Mouse (Mus musculus): ENCODE measurements at regions not wholly inside any gene's neighbourhood (a gene's known extent, or its start where the extent isn't known, plus 50 kb on each side); places are given as distances from the start of the nearest gene placed in this dataset.
"Not testable (repeated sequence)": the region's sequence is repeated elsewhere in the genome, so short reads cannot be mapped to it uniquely, and the experiment has no call there.

- intact Hi-C loops (cut with DNase I) = no loop called here
- no peak for DNase-seq (ENCODE audit: low spot score in 2 of 2)
Measured at GRCm38 (mm10) chr13:73019181-73019580, 241.1 kb upstream of the Irx4 start.

- intact Hi-C loops (cut with DNase I) = no loop called here
- DNase-seq (ENCODE audit: low spot score in 2 of 2) = no peak
Measured at GRCm38 (mm10) chr13:73031217-73031616, 229.1 kb upstream of the Irx4 start.

GRCm38 (mm10) chr13:73033055-73033454 lies 227.2 kb upstream of the Irx4 start:
- intact Hi-C loops (cut with DNase I) = no loop called here

DNA sequence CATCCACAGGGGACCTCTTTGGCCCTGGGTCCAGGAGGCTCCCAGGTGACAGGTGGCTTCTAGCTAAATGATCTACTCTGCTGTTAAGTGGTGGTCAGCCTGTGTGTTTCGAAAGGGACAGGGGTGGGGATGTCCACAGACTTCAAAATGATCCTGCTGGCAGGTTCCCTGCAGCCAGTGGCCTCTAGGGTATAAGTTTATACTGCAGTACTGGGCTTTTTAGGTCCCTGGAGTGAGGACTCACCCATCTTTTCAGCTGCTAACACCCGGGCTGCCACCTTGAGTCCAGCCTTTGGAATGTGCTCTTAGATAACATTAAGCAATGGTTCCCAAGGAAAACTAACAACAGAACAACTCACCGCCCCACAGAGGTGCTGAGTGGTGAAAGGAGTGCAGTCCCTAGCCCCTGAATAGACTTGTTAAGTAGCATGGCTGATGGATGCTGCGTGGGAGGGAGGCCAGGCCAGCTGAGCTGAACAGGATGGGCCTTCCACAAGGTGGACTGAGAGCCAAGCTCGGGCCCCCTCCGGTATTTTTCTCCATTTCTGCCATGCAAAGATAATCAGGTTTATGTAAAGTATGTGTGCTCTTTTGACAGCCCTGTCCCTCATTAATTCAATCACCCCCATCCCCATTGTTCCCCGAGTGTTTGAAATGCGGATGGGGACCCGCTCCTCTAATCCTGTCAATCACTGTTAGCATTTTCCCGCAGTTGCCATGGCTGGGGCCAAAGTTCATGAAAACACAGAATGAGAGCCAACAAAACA lies 226.0 kb upstream of the Irx4 start:
- DNase-seq (ENCODE audit: low spot score in 2 of 2) = peak; percentile 15 to 23
- intact Hi-C loops (cut with DNase I) = no loop called here

More at GRCm38 (mm10) chr13:73033055-73033454, 227.2 kb upstream of the Irx4 start:
- DNase-seq (ENCODE audit: low spot score in 2 of 2) = peak; percentile 33 to 57

DNA sequence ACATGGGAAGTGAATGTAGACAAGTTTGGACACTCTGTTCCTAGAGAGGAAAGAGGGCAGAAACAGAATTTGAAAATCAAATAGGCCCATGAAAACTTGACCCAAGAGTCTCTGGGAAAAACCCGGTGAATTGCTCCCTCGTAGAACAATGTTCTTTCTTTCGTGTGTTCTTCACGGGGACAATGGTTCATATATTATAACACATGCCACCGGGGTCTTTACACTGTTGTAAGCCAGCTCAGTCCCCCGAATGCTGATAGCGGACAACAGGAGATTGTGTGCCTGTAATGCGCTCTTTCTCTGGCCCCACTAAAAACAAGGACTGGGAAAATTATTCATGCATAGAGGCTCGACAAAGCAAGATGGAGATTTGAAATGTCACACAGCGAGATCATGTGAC lies 225.4 kb upstream of the Irx4 start:
- no peak for DNase-seq (ENCODE audit: low spot score in 2 of 2)
- intact Hi-C loops (cut with DNase I) = no loop called here

DNA sequence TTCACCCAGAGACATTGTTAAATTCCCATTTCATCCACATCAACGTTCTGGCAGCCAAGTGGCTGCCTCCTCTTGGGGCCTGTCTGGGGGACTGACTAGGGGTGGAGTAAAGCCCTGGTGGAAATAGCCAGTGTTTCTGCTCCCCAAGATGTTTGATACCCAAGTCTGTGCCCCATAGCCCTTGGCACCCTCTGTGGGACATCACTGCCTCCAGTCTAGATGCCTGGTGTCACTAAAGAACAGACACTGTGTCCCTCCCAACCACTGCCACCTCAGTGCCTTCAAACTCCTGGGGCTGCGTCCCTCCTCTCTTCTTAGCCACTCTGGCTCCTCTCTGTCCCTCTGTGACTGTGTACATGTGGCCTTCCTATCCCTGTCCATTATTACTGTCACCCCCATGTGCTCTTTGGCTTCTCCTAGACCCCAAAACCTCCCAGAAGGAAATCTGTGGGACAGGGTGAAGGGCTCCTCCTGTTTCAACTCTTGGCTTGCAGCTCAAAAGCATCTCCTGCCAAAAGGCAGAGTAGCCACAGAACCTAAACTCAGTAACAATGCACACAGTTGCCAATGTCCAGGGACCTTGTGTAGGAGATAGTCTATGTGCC lies 224.8 kb upstream of the Irx4 start:
- no peak for DNase-seq (ENCODE audit: low spot score in 2 of 2)
- intact Hi-C loops (cut with DNase I) = no loop called here

GRCm38 (mm10) chr13:73039731-73040130 lies 220.5 kb upstream of the Irx4 start:
- intact Hi-C loops (cut with DNase I) = no loop called here
- no peak for DNase-seq (ENCODE audit: low spot score in 2 of 2)

DNA sequence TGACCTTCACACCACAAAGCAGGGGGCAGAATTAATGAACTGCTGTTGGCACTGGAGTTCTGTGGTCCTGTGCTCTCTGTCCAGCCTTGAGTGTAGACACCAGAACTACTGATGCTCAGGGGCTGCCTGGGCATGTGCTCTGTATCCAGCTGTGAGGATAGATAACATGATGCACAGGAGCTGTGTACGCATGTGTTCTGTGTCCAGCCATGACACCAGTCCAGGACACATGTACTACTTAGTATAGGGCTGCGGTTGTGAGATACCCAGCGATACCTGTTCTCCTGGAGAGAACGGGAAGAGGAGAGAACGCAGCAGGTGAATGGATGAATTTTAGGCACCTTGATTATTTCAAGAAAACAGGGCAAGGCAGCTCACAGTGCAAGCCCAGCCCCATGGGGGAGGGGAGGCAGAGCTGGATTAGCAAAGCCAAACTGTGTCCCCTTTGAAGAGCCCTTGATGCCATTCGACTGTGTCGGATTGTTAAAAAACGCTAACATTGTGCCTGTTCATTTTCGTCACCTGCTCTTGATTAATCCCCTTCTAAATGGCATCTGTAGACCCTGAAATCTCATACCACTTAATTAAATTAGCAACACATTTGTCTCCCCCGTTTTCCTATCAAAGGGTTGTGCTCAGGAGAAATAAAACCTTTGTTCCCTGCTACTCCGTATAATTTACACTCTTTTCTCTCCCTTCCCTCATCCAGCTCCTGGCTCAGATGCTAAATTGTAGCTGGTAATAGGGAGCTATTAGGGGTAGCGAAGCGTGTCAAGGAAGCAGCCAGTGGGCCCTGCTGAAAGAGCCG lies 218.8 kb upstream of the Irx4 start:
- no peak for DNase-seq (ENCODE audit: low spot score in 2 of 2)
- intact Hi-C loops (cut with DNase I) = no loop called here

GRCm38 (mm10) chr13:73069840-73070530 lies 190.3 kb upstream of the Irx4 start:
- no peak for DNase-seq (ENCODE audit: low spot score in 2 of 2)
- intact Hi-C loops (cut with DNase I) = no loop called here

DNA sequence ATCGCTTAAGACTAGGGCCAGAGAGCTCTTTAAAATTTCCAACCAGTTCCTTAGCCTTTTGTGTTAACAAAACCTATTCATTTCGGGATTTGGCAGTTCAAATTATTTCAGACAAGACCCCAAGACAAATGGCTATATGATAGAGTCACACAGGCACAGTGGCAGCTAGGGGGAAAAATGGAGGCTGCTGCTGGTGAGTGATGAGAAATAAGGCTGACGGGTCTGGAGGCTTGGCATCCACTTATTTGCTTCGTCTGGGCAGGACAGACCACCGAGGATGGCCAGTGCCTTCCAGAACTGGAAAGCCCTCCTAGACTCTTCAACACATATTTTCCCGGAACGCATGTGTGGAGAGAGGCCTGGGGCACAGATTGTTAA lies 189.8 kb upstream of the Irx4 start:
- no peak for DNase-seq (ENCODE audit: low spot score in 2 of 2)
- intact Hi-C loops (cut with DNase I) = no loop called here

GRCm38 (mm10) chr13:73071032-73071431 lies 189.2 kb upstream of the Irx4 start:
- intact Hi-C loops (cut with DNase I) = no loop called here

DNA sequence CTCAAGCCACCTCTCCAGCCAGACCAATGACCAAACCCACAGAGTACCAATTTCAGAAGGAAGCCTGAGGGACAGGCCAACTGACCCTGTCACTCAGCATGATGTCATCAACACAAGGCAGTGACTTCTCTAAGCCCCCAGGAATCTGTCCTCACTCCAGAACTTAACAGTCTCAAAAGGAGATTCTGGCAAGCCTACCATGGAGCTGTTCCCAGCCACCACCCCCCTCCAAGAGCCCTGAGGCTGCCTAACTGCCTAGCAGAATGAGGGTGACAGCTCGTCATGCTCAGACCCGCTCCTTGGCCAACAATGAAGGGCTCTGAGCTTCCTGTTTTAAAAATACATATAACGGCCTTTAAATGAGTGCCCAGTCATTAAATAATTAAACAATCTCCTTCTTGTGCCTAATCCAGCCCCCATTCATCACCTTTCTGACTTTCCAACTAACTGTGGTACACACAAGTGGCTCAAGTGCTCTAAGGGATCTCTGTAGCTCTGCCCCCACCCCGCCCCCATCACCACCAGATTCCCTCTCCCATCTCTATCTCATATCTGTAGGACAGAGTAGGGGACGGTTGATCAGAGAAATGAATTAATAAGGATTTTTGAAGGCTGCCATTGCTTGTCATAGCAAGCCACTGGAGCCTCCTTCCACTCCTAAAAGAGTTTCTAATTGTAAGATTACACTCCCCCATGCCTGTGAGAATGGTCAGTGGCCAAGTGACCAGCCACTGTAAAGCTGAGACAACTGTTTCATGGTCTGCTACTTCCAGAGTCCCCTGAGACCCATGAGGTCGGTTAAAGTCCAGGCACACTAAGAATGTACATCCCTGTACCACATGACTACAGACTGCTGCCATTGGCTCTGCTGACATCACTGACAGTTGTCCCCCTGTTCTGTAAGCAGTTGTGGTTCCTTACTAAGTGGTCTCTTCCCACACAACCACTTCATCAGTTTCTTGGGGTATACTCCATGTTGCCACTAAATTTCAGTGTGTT lies 188.1 kb upstream of the Irx4 start:
- DNase-seq (ENCODE audit: low spot score in 2 of 2) = no peak
- intact Hi-C loops (cut with DNase I) = no loop called here

More at GRCm38 (mm10) chr13:73071032-73071431, 189.2 kb upstream of the Irx4 start:
- no peak for DNase-seq (ENCODE audit: low spot score in 2 of 2)

GRCm38 (mm10) chr13:73077866-73078430 lies 182.3 kb upstream of the Irx4 start:
- intact Hi-C loops (cut with DNase I) = no loop called here

DNA sequence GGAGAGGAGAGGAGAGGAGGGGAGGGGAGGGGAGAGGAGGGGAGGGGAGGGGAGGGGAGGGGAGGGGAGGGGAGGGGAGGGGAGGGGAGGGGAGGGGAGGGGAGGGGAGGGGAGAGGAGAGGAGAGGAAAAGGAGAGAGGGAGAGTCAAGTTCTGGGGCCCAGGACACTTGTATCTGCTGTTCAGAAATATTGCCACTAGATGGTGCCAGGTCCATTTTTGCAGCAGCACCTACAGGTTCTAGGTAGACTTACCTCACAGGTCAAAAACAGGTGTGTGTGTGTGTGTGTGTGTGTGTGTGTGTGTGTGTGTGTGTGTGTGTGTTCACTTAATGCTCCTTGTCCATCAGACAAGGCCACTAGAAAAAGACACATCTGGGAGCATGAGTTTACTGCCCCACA lies 172.5 kb upstream of the Irx4 start:
- DNase-seq (ENCODE audit: low spot score in 2 of 2); intact Hi-C loops (cut with DNase I): not testable (repeated sequence)

More at GRCm38 (mm10) chr13:73077866-73078430, 182.3 kb upstream of the Irx4 start:
- DNase-seq (ENCODE audit: low spot score in 2 of 2) = no peak

GRCm38 (mm10) chr13:73091886-73092285 lies 168.4 kb upstream of the Irx4 start:
- no peak for DNase-seq (ENCODE audit: low spot score in 2 of 2)
- intact Hi-C loops (cut with DNase I) = no loop called here

DNA sequence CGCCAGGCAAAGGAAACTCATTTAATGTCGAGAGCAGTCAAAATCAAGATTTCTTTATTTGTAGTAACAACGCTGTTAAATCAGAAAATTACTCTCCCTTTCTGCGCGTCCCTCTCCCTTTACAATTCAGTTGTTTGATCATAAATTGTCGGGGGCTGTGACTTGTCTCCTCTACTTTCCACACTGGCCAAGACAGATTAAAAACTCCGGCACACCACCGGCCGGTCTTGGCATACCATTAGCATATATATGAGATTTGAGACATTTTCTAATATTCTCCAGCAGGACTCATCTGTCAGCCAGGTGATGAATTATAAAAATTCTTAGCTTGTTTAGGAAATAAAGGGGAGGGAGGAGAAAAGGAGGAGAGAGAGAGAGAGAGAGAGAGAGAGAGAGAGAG lies 162.8 kb upstream of the Irx4 start:
- no peak for DNase-seq (ENCODE audit: low spot score in 2 of 2)
- intact Hi-C loops (cut with DNase I) = no loop called here

- no peak for DNase-seq (ENCODE audit: low spot score in 2 of 2)
- intact Hi-C loops (cut with DNase I) = no loop called here
Measured at GRCm38 (mm10) chr13:73099407-73099806, 160.9 kb upstream of the Irx4 start.

GRCm38 (mm10) chr13:73107250-73107993 lies 152.9 kb upstream of the Irx4 start:
- intact Hi-C loops (cut with DNase I) = no loop called here
- no peak for DNase-seq (ENCODE audit: low spot score in 2 of 2)
